Mouse (Mus musculus) cerebellum, adult 11 months (tissue): Measurements from ENCODE around the gene Olfr1248.
"Not testable (repeated sequence)": the region's sequence is repeated elsewhere in the genome, so short reads cannot be mapped to it uniquely, and the experiment has no call there.

Experiments
- DNase-seq: peaks from one replicate; pipeline ENCODE4 v3.0.0; 2022

The Olfr1248 gene

DNA sequence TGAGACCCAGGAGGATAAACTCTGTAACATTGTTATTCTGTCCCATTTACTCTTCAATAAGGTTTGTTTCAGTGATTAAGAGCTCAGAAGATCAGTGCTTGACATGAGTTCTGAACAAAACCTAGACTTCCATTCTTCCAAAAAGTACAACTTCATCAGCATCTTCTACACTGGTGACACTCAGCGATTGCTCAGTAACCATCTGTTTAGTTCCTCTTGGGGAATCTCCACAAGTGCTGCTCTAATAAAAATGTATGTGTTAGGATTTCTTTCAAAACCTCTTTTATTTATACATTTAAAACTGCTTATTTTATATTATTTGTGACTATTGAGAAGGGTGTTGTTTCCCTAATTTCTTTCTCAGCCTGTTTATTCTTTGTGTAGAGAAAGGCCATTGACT, at the start of gene Olfr1248:
Gene Olfr1248 (minus strand): TSS at position 101 of the 400 bp plus-strand sequence.
- not testable (repeated sequence) for DNase-seq

DNA sequence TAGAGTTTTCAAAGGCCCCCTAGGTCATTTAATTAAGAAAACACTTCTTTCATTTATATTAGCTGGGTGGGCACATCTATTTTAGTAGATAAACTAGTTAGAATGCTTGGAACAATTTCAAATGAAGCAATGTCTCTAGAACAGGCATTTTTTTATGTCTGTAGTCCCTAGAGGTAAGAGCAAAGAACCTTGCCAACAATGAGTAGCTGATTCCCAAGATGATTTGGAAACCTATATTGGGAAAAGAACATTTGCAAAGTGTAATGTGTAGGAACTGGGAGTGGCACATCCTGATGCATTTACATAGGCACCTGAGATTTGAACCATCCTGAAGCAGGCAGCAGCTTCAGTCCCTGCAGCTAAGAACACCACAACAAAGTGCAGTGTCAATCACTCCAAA, 43.3 kb upstream of the Olfr1248 start, which contains the start of gene Olfr1250:
Gene Olfr1250 (minus strand): TSS at position 101 of the 400 bp plus-strand sequence.
- no peak for DNase-seq

DNA sequence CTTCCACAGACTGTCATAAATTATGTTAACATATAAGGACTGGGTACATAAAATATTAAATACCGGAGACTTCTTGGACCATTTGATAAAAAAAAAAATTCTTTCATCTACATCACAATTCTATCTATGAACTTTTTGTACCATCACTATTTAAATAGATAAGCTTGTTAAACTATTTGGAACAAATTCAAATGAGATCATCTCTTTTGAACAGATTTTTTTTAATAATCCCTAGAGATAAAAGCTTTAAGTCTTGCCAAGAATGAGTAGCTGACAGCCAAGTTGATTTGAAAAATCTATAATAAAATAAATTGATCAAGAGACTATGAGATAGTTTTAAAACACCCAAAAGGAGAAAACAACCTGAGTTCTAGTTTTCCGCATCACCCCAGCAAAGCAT, 16.8 kb upstream of the Olfr1248 start, which contains the start of gene Olfr1249:
Gene Olfr1249 (minus strand): TSS at position 101 of the 400 bp plus-strand sequence.
- DNase-seq: no peak

DNA sequence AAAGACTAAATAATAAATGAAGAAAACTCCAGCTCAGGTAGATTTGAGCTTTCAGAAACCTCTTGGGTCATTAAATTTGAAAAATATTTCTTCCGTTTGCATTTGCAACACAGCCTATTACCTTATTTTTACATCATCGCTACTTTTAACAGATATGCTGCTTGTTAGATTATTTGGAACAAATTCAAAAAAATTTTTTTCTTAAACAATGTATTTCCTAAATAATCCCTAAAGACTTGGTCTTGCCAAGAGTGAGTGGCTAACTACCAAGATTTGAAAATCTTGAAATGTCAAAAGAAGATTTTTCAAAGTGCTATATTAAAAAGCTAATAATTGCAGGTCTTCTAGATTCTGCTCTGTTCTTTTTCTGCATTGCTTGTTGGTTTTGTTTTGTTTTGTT, 4.0 kb downstream of the Olfr1248 start, which contains the start of gene Olfr1247:
Gene Olfr1247 (minus strand): TSS at position 101 of the 400 bp plus-strand sequence.
- DNase-seq: no peak

DNA sequence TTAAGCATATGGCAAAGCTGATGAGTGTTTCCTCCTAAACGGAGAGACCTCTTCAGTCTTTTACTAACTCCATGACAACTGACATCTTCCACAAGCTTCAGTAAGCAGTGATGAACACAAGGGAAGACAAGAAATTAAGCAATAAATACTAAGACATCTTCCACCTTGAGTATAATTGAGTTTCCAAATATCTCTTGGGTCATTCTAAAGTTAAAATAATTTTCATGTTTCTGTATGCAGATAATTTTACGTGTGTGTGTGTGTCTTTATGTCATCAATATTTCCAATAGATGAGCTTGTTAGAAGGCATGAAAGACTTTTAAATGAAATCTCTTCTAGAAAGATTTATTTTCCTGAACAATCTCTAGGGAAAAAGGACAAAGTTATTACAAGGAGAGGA, 25.0 kb downstream of the Olfr1248 start, which contains the start of gene Olfr1246:
Gene Olfr1246 (minus strand): TSS at position 101 of the 400 bp plus-strand sequence.
- DNase-seq: no peak

DNA sequence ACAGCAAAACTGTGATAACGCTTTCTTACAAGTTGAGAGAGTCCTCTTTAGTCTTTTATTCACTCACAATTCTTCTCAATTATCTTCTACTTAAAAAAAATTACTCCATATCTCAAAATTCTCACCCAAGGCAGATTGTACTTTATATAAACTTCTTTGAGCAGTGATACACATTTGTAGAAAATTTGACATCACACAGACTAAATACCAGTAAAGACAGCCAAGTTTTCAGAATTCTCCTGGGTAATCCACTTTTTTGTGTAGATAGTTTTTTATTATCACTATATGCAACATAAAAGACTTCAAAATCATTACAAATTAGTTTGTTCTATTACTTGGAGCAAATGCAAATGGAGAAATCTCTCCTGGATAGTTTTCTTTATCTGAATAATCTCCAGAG, 39.7 kb downstream of the Olfr1248 start, which contains the start of gene Olfr1245:
Gene Olfr1245 (minus strand): TSS at position 101 of the 400 bp plus-strand sequence.
- DNase-seq: no peak
